Mouse (Mus musculus): ENCODE measurements around the gene Lsp1. TPM values are rescaled to one million over a fixed set of nuclear protein-coding genes. Genes with fewer than 3 reads are reported as not detected.
A peak's percentile ranks its signal among the peaks of the same experiment; 100 is the strongest.

The Lsp1 gene
- 115 and 139 TPM in 2 replicates for polyA plus RNA-seq (2015; fragmentation: Nextera tagmentation; extraction: Ambion mirVana)

- Histone ChIP-seq H3K9me3 (replicated peaks) (no peaks in the 10 kb centered on the region), H3K4me2 (no peak within 1 kb of the TSS), H3K4me3 (replicated peaks) (no peak within 1 kb of the TSS), H3K36me3 (no peaks in the 10 kb centered on the region), H3K4me1 (peaks cover 33% of the 10 kb centered on the region), H3K27me3 (no peaks in the 10 kb centered on the region), H3K27ac (peak within 1 kb of the TSS; percentile 93; the same call in 1 of the 2 replicates), H3K9ac (no peak within 1 kb of the TSS)
- ATAC-seq (replicated peaks; ENCODE audit: low FRiP score) = no peak
- WGBS = 92% methylated on average over 7 of the region's 7 CpGs
Measured at GRCm38 (mm10) chr7:142460636-142461077, at the start of gene Lsp1. TSS of gene Lsp1 (plus strand) at chr7:142460809.

- Histone ChIP-seq H3K9me3 (replicated peaks) (no peaks in the 10 kb centered on the region), H3K27ac (no peak overlapping the region), H3K4me2 (no peak overlapping the region), H3K27me3 (no peaks in the 10 kb centered on the region), H3K9ac (no peak overlapping the region), H3K4me1 (no peaks in the 10 kb centered on the region), H3K4me3 (replicated peaks) (no peak overlapping the region), H3K36me3 (no peaks in the 10 kb centered on the region)
- no peak for ATAC-seq (replicated peaks; ENCODE audit: low FRiP score)
- WGBS = 93% methylated on average over 6 of the region's 6 CpGs
Measured at GRCm38 (mm10) chr7:142413285-142413684, 47.3 kb upstream of the Lsp1 start.

- Histone ChIP-seq H3K27ac (peak overlapping the region; percentile 29), H3K4me2 (no peak overlapping the region), H3K36me3 (no peaks in the 10 kb centered on the region), H3K27me3 (no peaks in the 10 kb centered on the region), H3K4me1 (no peaks in the 10 kb centered on the region), H3K9ac (no peak overlapping the region), H3K4me3 (replicated peaks) (no peak overlapping the region), H3K9me3 (replicated peaks) (no peaks in the 10 kb centered on the region)
- 53% methylated on average over 4 of the region's 4 CpGs for WGBS
- no peak for ATAC-seq (replicated peaks; ENCODE audit: low FRiP score)
Measured at GRCm38 (mm10) chr7:142415314-142415713, 45.3 kb upstream of the Lsp1 start.

- Histone ChIP-seq H3K9ac (no peak overlapping the region), H3K4me3 (replicated peaks) (no peak overlapping the region), H3K4me2 (no peak overlapping the region), H3K9me3 (replicated peaks) (no peaks in the 10 kb centered on the region), H3K4me1 (no peaks in the 10 kb centered on the region), H3K27ac (no peak overlapping the region), H3K27me3 (no peaks in the 10 kb centered on the region), H3K36me3 (no peaks in the 10 kb centered on the region)
- no peak for ATAC-seq (replicated peaks; ENCODE audit: low FRiP score)
- 73% methylated on average over 3 of the region's 3 CpGs for WGBS
Measured at GRCm38 (mm10) chr7:142416225-142416624, 44.4 kb upstream of the Lsp1 start.

GRCm38 (mm10) chr7:142418027-142418426 lies 42.6 kb upstream of the Lsp1 start:
- Histone ChIP-seq H3K4me3 (replicated peaks) (no peak overlapping the region), H3K27me3 (no peaks in the 10 kb centered on the region), H3K36me3 (no peaks in the 10 kb centered on the region), H3K9ac (no peak overlapping the region), H3K4me2 (no peak overlapping the region), H3K9me3 (replicated peaks) (no peaks in the 10 kb centered on the region), H3K27ac (no peak overlapping the region), H3K4me1 (no peaks in the 10 kb centered on the region)
- WGBS = 89% methylated on average over 2 of the region's 2 CpGs
- ATAC-seq (replicated peaks; ENCODE audit: low FRiP score) = no peak

GRCm38 (mm10) chr7:142418679-142419078 lies 41.9 kb upstream of the Lsp1 start:
- Histone ChIP-seq H3K4me3 (replicated peaks) (no peak overlapping the region), H3K4me1 (no peaks in the 10 kb centered on the region), H3K9ac (no peak overlapping the region), H3K9me3 (replicated peaks) (no peaks in the 10 kb centered on the region), H3K27me3 (no peaks in the 10 kb centered on the region), H3K36me3 (no peaks in the 10 kb centered on the region), H3K4me2 (no peak overlapping the region), H3K27ac (no peak overlapping the region)
- ATAC-seq (replicated peaks; ENCODE audit: low FRiP score) = no peak
- 91% methylated on average over 8 of the region's 8 CpGs for WGBS

- H3K9me3 ChIP-seq (replicated peaks) = no peaks in the 10 kb centered on the region
- no peak for ATAC-seq (replicated peaks; ENCODE audit: low FRiP score)
- H3K36me3 ChIP-seq = no peaks in the 10 kb centered on the region
- no peaks in the 10 kb centered on the region for H3K27me3 ChIP-seq
- no peak overlapping the region for H3K27ac ChIP-seq
- H3K4me1 ChIP-seq = no peaks in the 10 kb centered on the region
- H3K4me3 ChIP-seq (replicated peaks) = no peak overlapping the region
- WGBS = 77% methylated on average over 5 of the region's 5 CpGs
- H3K4me2 ChIP-seq = no peak overlapping the region
- no peak overlapping the region for H3K9ac ChIP-seq
Measured at GRCm38 (mm10) chr7:142419887-142420286, 40.7 kb upstream of the Lsp1 start.

GRCm38 (mm10) chr7:142421826-142422225 lies 38.8 kb upstream of the Lsp1 start:
- no peak for ATAC-seq (replicated peaks; ENCODE audit: low FRiP score)
- WGBS = 78% methylated on average over 2 of the region's 2 CpGs
- Histone ChIP-seq H3K4me3 (replicated peaks) (no peak overlapping the region), H3K4me1 (peaks cover 15% of the 10 kb centered on the region), H3K27ac (no peak overlapping the region), H3K9me3 (replicated peaks) (no peaks in the 10 kb centered on the region), H3K36me3 (no peaks in the 10 kb centered on the region), H3K9ac (no peak overlapping the region), H3K27me3 (no peaks in the 10 kb centered on the region), H3K4me2 (no peak overlapping the region)

GRCm38 (mm10) chr7:142425641-142426213 lies 34.9 kb upstream of the Lsp1 start:
- Histone ChIP-seq H3K36me3 (no peaks in the 10 kb centered on the region), H3K4me1 (peaks cover 34% of the 10 kb centered on the region), H3K9me3 (replicated peaks) (no peaks in the 10 kb centered on the region), H3K9ac (no peak overlapping the region), H3K4me2 (peak overlapping the region; percentile 13; the same call in 1 of the 2 replicates), H3K27ac (no peak overlapping the region), H3K27me3 (no peaks in the 10 kb centered on the region), H3K4me3 (replicated peaks) (no peak overlapping the region)
- ATAC-seq (replicated peaks; ENCODE audit: low FRiP score) = peak; percentile 65
- 32% methylated on average over 11 of the region's 11 CpGs for WGBS

- Histone ChIP-seq H3K27me3 (no peaks in the 10 kb centered on the region), H3K9me3 (replicated peaks) (no peaks in the 10 kb centered on the region), H3K9ac (no peak overlapping the region), H3K4me3 (replicated peaks) (no peak overlapping the region), H3K4me1 (peaks cover 38% of the 10 kb centered on the region), H3K36me3 (no peaks in the 10 kb centered on the region), H3K4me2 (no peak overlapping the region), H3K27ac (no peak overlapping the region)
- 10% methylated on average over 7 of the region's 7 CpGs for WGBS
- no peak for ATAC-seq (replicated peaks; ENCODE audit: low FRiP score)
Measured at GRCm38 (mm10) chr7:142428213-142428612, 32.4 kb upstream of the Lsp1 start.

GRCm38 (mm10) chr7:142430160-142430678 lies 30.4 kb upstream of the Lsp1 start:
- Histone ChIP-seq H3K9me3 (replicated peaks) (no peaks in the 10 kb centered on the region), H3K4me2 (no peak overlapping the region), H3K27ac (peak overlapping the region; percentile 49), H3K9ac (no peak overlapping the region), H3K4me1 (peaks cover 50% of the 10 kb centered on the region), H3K4me3 (replicated peaks) (no peak overlapping the region), H3K36me3 (no peaks in the 10 kb centered on the region), H3K27me3 (no peaks in the 10 kb centered on the region)
- 0 out of 2 replicates have a peak, but pooled peaks have one; percentile 30 for ATAC-seq (replicated peaks; ENCODE audit: low FRiP score)
- WGBS = 44% methylated on average over 12 of the region's 12 CpGs

GRCm38 (mm10) chr7:142431106-142431505 lies 29.5 kb upstream of the Lsp1 start:
- Histone ChIP-seq H3K9ac (no peak overlapping the region), H3K4me3 (replicated peaks) (no peak overlapping the region), H3K27ac (no peak overlapping the region), H3K4me2 (no peak overlapping the region), H3K36me3 (no peaks in the 10 kb centered on the region), H3K9me3 (replicated peaks) (no peaks in the 10 kb centered on the region), H3K4me1 (peaks cover 45% of the 10 kb centered on the region), H3K27me3 (no peaks in the 10 kb centered on the region)
- no peak for ATAC-seq (replicated peaks; ENCODE audit: low FRiP score)
- WGBS = 83% methylated on average over 14 of the region's 14 CpGs

- no peak for ATAC-seq (replicated peaks; ENCODE audit: low FRiP score)
- H3K27ac ChIP-seq = peak overlapping the region; percentile 46
- H3K36me3 ChIP-seq = no peaks in the 10 kb centered on the region
- no peak overlapping the region for H3K9ac ChIP-seq
- no peaks in the 10 kb centered on the region for H3K9me3 ChIP-seq (replicated peaks)
- no peak overlapping the region for H3K4me2 ChIP-seq
- peaks cover 40% of the 10 kb centered on the region for H3K4me1 ChIP-seq
- 44% methylated on average over 19 of the region's 19 CpGs for WGBS
- H3K27me3 ChIP-seq = no peaks in the 10 kb centered on the region
- no peak overlapping the region for H3K4me3 ChIP-seq (replicated peaks)
Measured at GRCm38 (mm10) chr7:142433623-142434022, 27.0 kb upstream of the Lsp1 start.
